Mouse (Mus musculus) olfactory bulb, adult 2 months (tissue): ENCODE measurements around the gene Eif4e1b.

Source experiments
- CTCF ChIP-seq: fragments of 200-500 bp; IDR thresholded peaks from 2 replicates; pipeline ENCODE4 v1.5.1; 2012; ENCODE audit warnings: low read depth, mild to moderate bottlenecking, low read length, moderate library complexity; ENCODE audit not compliant: insufficient read depth
- POLR2A ChIP-seq: fragments of 200-500 bp; IDR thresholded peaks from 2 replicates; pipeline ENCODE4 v1.6.1; 2012; ENCODE audit warnings: mild to moderate bottlenecking, low read depth, low read length, moderate library complexity; ENCODE audit not compliant: insufficient read depth

- TF ChIP-seq CTCF: peak; percentile 56; the same call in 1 of the 2 replicates
- TF ChIP-seq POLR2A: no peak
These were observed 19.2 kb downstream of the Eif4e1b start for GRCm38 (mm10) chr13:54803010-54803409.
